Mouse (Mus musculus) ES-CJ7 (cell line): ENCODE measurements around the gene Dvl2.

ENCODE experiments used
- DNase-seq: peaks from one replicate; pipeline ENCODE4 v3.0.0; 2011; ENCODE audit warnings: low read depth, low spot score

Gene Dvl2

GRCm38 (mm10) chr11:69981141-69981762 is 19.1 kb upstream of the Dvl2 start, which contains the start of gene Ctdnep1:
Gene Ctdnep1, plus strand, starts transcription at chr11:69981156.
- DNase-seq = no peak

GRCm38 (mm10) chr11:69982225-69982624 is 18.2 kb upstream of the Dvl2 start, which contains the start of gene Elp5:
Gene Elp5, minus strand, starts transcription at chr11:69982517.
- no peak for DNase-seq

GRCm38 (mm10) chr11:69982877-69983276 is 17.5 kb upstream of the Dvl2 start:
- DNase-seq = no peak

GRCm38 (mm10) chr11:69983377-69983776 is 17.0 kb upstream of the Dvl2 start:
- no peak for DNase-seq

- DNase-seq = no peak
Measured at GRCm38 (mm10) chr11:69984431-69984830, 16.0 kb upstream of the Dvl2 start.

GRCm38 (mm10) chr11:69989949-69990348 is 10.4 kb upstream of the Dvl2 start:
- no peak for DNase-seq

- peak; percentile 96 for DNase-seq
Measured at GRCm38 (mm10) chr11:69990850-69991691, 9.3 kb upstream of the Dvl2 start, which contains the start of gene Gabarap. Gene Gabarap, plus strand, starts transcription at chr11:69991143.

GRCm38 (mm10) chr11:69991711-69992110 is 8.7 kb upstream of the Dvl2 start:
- DNase-seq = no peak

GRCm38 (mm10) chr11:69992396-69992795 is 8.0 kb upstream of the Dvl2 start:
- DNase-seq = no peak

GRCm38 (mm10) chr11:69992932-69993331 is 7.5 kb upstream of the Dvl2 start:
- no peak for DNase-seq

GRCm38 (mm10) chr11:69994401-69995090 is 5.8 kb upstream of the Dvl2 start:
- peak; percentile 42 for DNase-seq

GRCm38 (mm10) chr11:69995391-69995960 is 4.9 kb upstream of the Dvl2 start, which contains the start of gene Phf23:
Gene Phf23, plus strand, starts transcription at chr11:69995777.
- DNase-seq = peak; percentile 100

- no peak for DNase-seq
Measured at GRCm38 (mm10) chr11:69996161-69997061, 4.0 kb upstream of the Dvl2 start.

- DNase-seq = peak; percentile 90
Measured at GRCm38 (mm10) chr11:69997070-69997509, 3.3 kb upstream of the Dvl2 start.

- peak; percentile 44 for DNase-seq
Measured at GRCm38 (mm10) chr11:69998567-69999491, 1.6 kb upstream of the Dvl2 start.

- no peak for DNase-seq
Measured at GRCm38 (mm10) chr11:69999666-70000065, 729 bp upstream of the Dvl2 start.

GRCm38 (mm10) chr11:70001159-70001558 is 764 bp downstream of the Dvl2 start:
- no peak for DNase-seq

GRCm38 (mm10) chr11:70001865-70002264 is 1.5 kb downstream of the Dvl2 start:
- DNase-seq = peak; percentile 89

- DNase-seq = no peak
Measured at GRCm38 (mm10) chr11:70002471-70002870, 2.1 kb downstream of the Dvl2 start.
